Mouse (Mus musculus) spleen, adult 18-20 months (tissue): ENCODE measurements around the gene Cntnap5a.

Experiments
- DNase-seq, 2 experiments: peaks; one replicate each; pipeline ENCODE4 v3.0.0; 2022; ENCODE audit warnings: mixed read lengths in 2 of 2

The Cntnap5a gene

GRCm38 (mm10) chr1:115684518-115685368 lies at the start of gene Cntnap5a:
Gene Cntnap5a, plus strand, starts transcription at chr1:115684756.
- no peak for DNase-seq

GRCm38 (mm10) chr1:115646921-115647320 lies 37.6 kb upstream of the Cntnap5a start:
- DNase-seq = no peak

GRCm38 (mm10) chr1:115658343-115659064 lies 26.1 kb upstream of the Cntnap5a start:
- DNase-seq = no peak

GRCm38 (mm10) chr1:115686494-115686893 lies 1.9 kb downstream of the Cntnap5a start:
- DNase-seq = no peak

GRCm38 (mm10) chr1:115699798-115700197 lies 15.2 kb downstream of the Cntnap5a start:
- no peak for DNase-seq

- DNase-seq = no peak
Measured at GRCm38 (mm10) chr1:115742556-115742955, 58.0 kb downstream of the Cntnap5a start.

- no peak for DNase-seq
Measured at GRCm38 (mm10) chr1:115745569-115745968, 61.0 kb downstream of the Cntnap5a start.

GRCm38 (mm10) chr1:115784737-115785136 lies 100.2 kb downstream of the Cntnap5a start:
- DNase-seq = no peak

- DNase-seq = no peak
Measured at GRCm38 (mm10) chr1:115842591-115842990, 158.0 kb downstream of the Cntnap5a start.

- DNase-seq = no peak
Measured at GRCm38 (mm10) chr1:115847605-115848004, 163.0 kb downstream of the Cntnap5a start.

- no peak for DNase-seq
Measured at GRCm38 (mm10) chr1:115852206-115852605, 167.7 kb downstream of the Cntnap5a start.

GRCm38 (mm10) chr1:115918396-115918795 lies 233.8 kb downstream of the Cntnap5a start:
- no peak for DNase-seq

GRCm38 (mm10) chr1:115925953-115926665 lies 241.6 kb downstream of the Cntnap5a start:
- DNase-seq = no peak

- no peak for DNase-seq
Measured at GRCm38 (mm10) chr1:115932045-115932444, 247.5 kb downstream of the Cntnap5a start.

- DNase-seq = no peak
Measured at GRCm38 (mm10) chr1:115945892-115946291, 261.3 kb downstream of the Cntnap5a start.

GRCm38 (mm10) chr1:115956528-115956927 lies 272.0 kb downstream of the Cntnap5a start:
- no peak for DNase-seq

GRCm38 (mm10) chr1:115964993-115965575 lies 280.5 kb downstream of the Cntnap5a start:
- DNase-seq = no peak

- no peak for DNase-seq
Measured at GRCm38 (mm10) chr1:115990204-115990603, 305.6 kb downstream of the Cntnap5a start.

GRCm38 (mm10) chr1:116015768-116016167 lies 331.2 kb downstream of the Cntnap5a start:
- no peak for DNase-seq

- no peak for DNase-seq
Measured at GRCm38 (mm10) chr1:116029653-116030052, 345.1 kb downstream of the Cntnap5a start.

- DNase-seq = no peak
Measured at GRCm38 (mm10) chr1:116035897-116036296, 351.3 kb downstream of the Cntnap5a start.

GRCm38 (mm10) chr1:116036894-116037293 lies 352.3 kb downstream of the Cntnap5a start:
- DNase-seq = no peak

- no peak for DNase-seq
Measured at GRCm38 (mm10) chr1:116044083-116044482, 359.5 kb downstream of the Cntnap5a start.
